Mouse (Mus musculus): ENCODE measurements around the gene Nudt4. TPM values are rescaled to one million over a fixed set of nuclear protein-coding genes. Genes with fewer than 3 reads are reported as not detected.

Nudt4 gene
- total RNA-seq (2023), result 242 and 273 TPM in 2 replicates

GRCm38 (mm10) chr10:95563851-95564845 lies at the start of gene Nudt4:
Gene Nudt4, minus strand, starts transcription at chr10:95564146.

GRCm38 (mm10) chr10:95514656-95515292 lies 49.2 kb downstream of the Nudt4 start, which contains the start of gene Ube2n:
Gene Ube2n, plus strand, starts transcription at chr10:95515145.

GRCm38 (mm10) chr10:95501463-95502081 lies 62.4 kb downstream of the Nudt4 start, which contains the start of gene Mrpl42:
Gene Mrpl42, minus strand, starts transcription at chr10:95501940.

Other genes with a start within 250 kb of the Nudt4 start
- gene Cradd, start 240.0 kb downstream of the Nudt4 start, total RNA-seq (2023), result 6.5 and 6.7 TPM in 2 replicates
- 1.4 and 3.7 TPM in 2 replicates for gene Socs2, start 147.0 kb downstream of the Nudt4 start, total RNA-seq (2023)
- gene Mrpl42, start 62.2 kb downstream of the Nudt4 start, total RNA-seq (2023), result 14.8 and 27.4 TPM in 2 replicates
- gene Ube2n, start 49.0 kb downstream of the Nudt4 start, total RNA-seq (2023), result 117 and 122 TPM in 2 replicates
- not detected in 2 replicates for gene Anapc15-ps, start 109.3 kb upstream of the Nudt4 start, total RNA-seq (2023)